Mouse (Mus musculus): ENCODE data around the gene Plekha5. TPM values are rescaled to one million over a fixed set of nuclear protein-coding genes. Genes with fewer than 3 reads are reported as not detected.
"Not testable (repeated sequence)": the region's sequence is repeated elsewhere in the genome, so short reads cannot be mapped to it uniquely, and the experiment has no call there.

Plekha5 gene
- polyA plus RNA-seq, 1 experiment from 2014 or later: 4.8 TPM

GRCm38 (mm10) chr6:140603228-140603944 lies 179.5 kb downstream of the Plekha5 start:
- WGBS (ENCODE audit: insufficient replicate concordance): 49% methylated on average over 8 of the region's 8 CpGs
- H3K9ac ChIP-seq: no peak overlapping the region
- ATAC-seq (ENCODE audit: low read depth) (no peak), DNase-seq (no peak)
- no peaks in the 10 kb centered on the region for H3K27me3 ChIP-seq
- H3K36me3 ChIP-seq: no peaks in the 10 kb centered on the region
- no peaks in the 10 kb centered on the region for H3K4me1 ChIP-seq (replicated peaks)
- no peak overlapping the region for H3K27ac ChIP-seq
- H3K4me3 ChIP-seq (replicated peaks): no peak overlapping the region
- no peak overlapping the region for H3K4me2 ChIP-seq
- no peaks in the 10 kb centered on the region for H3K9me3 ChIP-seq (replicated peaks)

GRCm38 (mm10) chr6:140605173-140605572 lies 181.3 kb downstream of the Plekha5 start:
- H3K27me3 ChIP-seq; H3K4me2 ChIP-seq; H3K9ac ChIP-seq; H3K27ac ChIP-seq; DNase-seq; H3K4me1 ChIP-seq (replicated peaks); ATAC-seq (ENCODE audit: low read depth); H3K9me3 ChIP-seq (replicated peaks); H3K4me3 ChIP-seq (replicated peaks); H3K36me3 ChIP-seq: not testable (repeated sequence)
- 74% methylated on average over 5 of the region's 5 CpGs for WGBS (ENCODE audit: insufficient replicate concordance)

GRCm38 (mm10) chr6:140605732-140606131 lies 181.9 kb downstream of the Plekha5 start:
- no peak overlapping the region for H3K4me2 ChIP-seq
- H3K9me3 ChIP-seq (replicated peaks): no peaks in the 10 kb centered on the region
- H3K27ac ChIP-seq: no peak overlapping the region
- no peaks in the 10 kb centered on the region for H3K27me3 ChIP-seq
- H3K36me3 ChIP-seq: no peaks in the 10 kb centered on the region
- H3K9ac ChIP-seq: no peak overlapping the region
- WGBS (ENCODE audit: insufficient replicate concordance): 64% methylated on average over 3 of the region's 3 CpGs
- no peak for DNase-seq
- H3K4me3 ChIP-seq (replicated peaks): no peak overlapping the region
- ATAC-seq (ENCODE audit: low read depth): no peak
- no peaks in the 10 kb centered on the region for H3K4me1 ChIP-seq (replicated peaks)

- no peak for DNase-seq
- H3K9me3 ChIP-seq (replicated peaks): no peaks in the 10 kb centered on the region
- H3K4me3 ChIP-seq (replicated peaks): no peak overlapping the region
- no peak overlapping the region for H3K9ac ChIP-seq
- H3K27ac ChIP-seq: no peak overlapping the region
- H3K36me3 ChIP-seq: no peaks in the 10 kb centered on the region
- ATAC-seq (ENCODE audit: low read depth): no peak
- no peaks in the 10 kb centered on the region for H3K4me1 ChIP-seq (replicated peaks)
- H3K4me2 ChIP-seq: no peak overlapping the region
- 72% methylated on average over 10 of the region's 10 CpGs for WGBS (ENCODE audit: insufficient replicate concordance)
- H3K27me3 ChIP-seq: no peaks in the 10 kb centered on the region
Observed at GRCm38 (mm10) chr6:140606534-140606933, 182.7 kb downstream of the Plekha5 start.

- WGBS (ENCODE audit: insufficient replicate concordance): 76% methylated on average over 6 of the region's 6 CpGs
- no peaks in the 10 kb centered on the region for H3K4me1 ChIP-seq (replicated peaks)
- H3K4me3 ChIP-seq (replicated peaks): no peak overlapping the region
- H3K36me3 ChIP-seq: no peaks in the 10 kb centered on the region
- no peak overlapping the region for H3K4me2 ChIP-seq
- no peak overlapping the region for H3K9ac ChIP-seq
- H3K27ac ChIP-seq: no peak overlapping the region
- DNase-seq (no peak), ATAC-seq (ENCODE audit: low read depth) (no peak)
- no peaks in the 10 kb centered on the region for H3K27me3 ChIP-seq
- H3K9me3 ChIP-seq (replicated peaks): no peaks in the 10 kb centered on the region
Observed at GRCm38 (mm10) chr6:140608666-140609065, 184.8 kb downstream of the Plekha5 start.

- H3K4me3 ChIP-seq (replicated peaks): no peak overlapping the region
- H3K27me3 ChIP-seq: no peaks in the 10 kb centered on the region
- no peak overlapping the region for H3K9ac ChIP-seq
- DNase-seq (no peak), ATAC-seq (ENCODE audit: low read depth) (no peak)
- no peaks in the 10 kb centered on the region for H3K4me1 ChIP-seq (replicated peaks)
- H3K4me2 ChIP-seq: no peak overlapping the region
- no peak overlapping the region for H3K27ac ChIP-seq
- 60% methylated on average over 4 of the region's 4 CpGs for WGBS (ENCODE audit: insufficient replicate concordance)
- no peaks in the 10 kb centered on the region for H3K36me3 ChIP-seq
- no peaks in the 10 kb centered on the region for H3K9me3 ChIP-seq (replicated peaks)
Observed at GRCm38 (mm10) chr6:140609533-140609932, 185.7 kb downstream of the Plekha5 start.

GRCm38 (mm10) chr6:140610117-140610516 lies 186.3 kb downstream of the Plekha5 start:
- ATAC-seq (ENCODE audit: low read depth) (no peak), DNase-seq (no peak)
- no peak overlapping the region for H3K4me2 ChIP-seq
- no peak overlapping the region for H3K4me3 ChIP-seq (replicated peaks)
- no peaks in the 10 kb centered on the region for H3K27me3 ChIP-seq
- H3K9me3 ChIP-seq (replicated peaks): no peaks in the 10 kb centered on the region
- no peaks in the 10 kb centered on the region for H3K4me1 ChIP-seq (replicated peaks)
- no peak overlapping the region for H3K27ac ChIP-seq
- no peak overlapping the region for H3K9ac ChIP-seq
- WGBS (ENCODE audit: insufficient replicate concordance): 77% methylated on average over 5 of the region's 5 CpGs
- H3K36me3 ChIP-seq: no peaks in the 10 kb centered on the region

GRCm38 (mm10) chr6:140611282-140611681 lies 187.4 kb downstream of the Plekha5 start:
- no peak overlapping the region for H3K9ac ChIP-seq
- H3K4me3 ChIP-seq (replicated peaks): no peak overlapping the region
- no peak overlapping the region for H3K27ac ChIP-seq
- WGBS (ENCODE audit: insufficient replicate concordance): 75% methylated on average over 4 of the region's 4 CpGs
- no peak for ATAC-seq (ENCODE audit: low read depth)
- no peaks in the 10 kb centered on the region for H3K27me3 ChIP-seq
- H3K4me1 ChIP-seq (replicated peaks): no peaks in the 10 kb centered on the region
- DNase-seq: no peak
- H3K4me2 ChIP-seq: no peak overlapping the region
- no peaks in the 10 kb centered on the region for H3K36me3 ChIP-seq
- no peaks in the 10 kb centered on the region for H3K9me3 ChIP-seq (replicated peaks)

- Histone ChIP-seq H3K36me3 (no peaks in the 10 kb centered on the region), H3K4me2 (no peak overlapping the region), H3K27me3 (no peaks in the 10 kb centered on the region), H3K27ac (no peak overlapping the region), H3K9me3 (replicated peaks) (no peaks in the 10 kb centered on the region), H3K9ac (no peak overlapping the region), H3K4me1 (replicated peaks) (no peaks in the 10 kb centered on the region), H3K4me3 (replicated peaks) (no peak overlapping the region)
- DNase-seq: no peak
- WGBS (ENCODE audit: insufficient replicate concordance): 72% methylated on average over 13 of the region's 13 CpGs
- ATAC-seq (ENCODE audit: low read depth): no peak
Observed at GRCm38 (mm10) chr6:140611893-140612473, 188.1 kb downstream of the Plekha5 start.

GRCm38 (mm10) chr6:140613822-140614221 lies 190.0 kb downstream of the Plekha5 start:
- Histone ChIP-seq H3K36me3 (no peaks in the 10 kb centered on the region), H3K27me3 (no peaks in the 10 kb centered on the region), H3K9ac (no peak overlapping the region), H3K4me3 (replicated peaks) (no peak overlapping the region), H3K4me1 (replicated peaks) (no peaks in the 10 kb centered on the region), H3K9me3 (replicated peaks) (no peaks in the 10 kb centered on the region), H3K27ac (no peak overlapping the region), H3K4me2 (no peak overlapping the region)
- 63% methylated on average over 3 of the region's 3 CpGs for WGBS (ENCODE audit: insufficient replicate concordance)
- no peak for DNase-seq
- ATAC-seq (ENCODE audit: low read depth): no peak

GRCm38 (mm10) chr6:140614711-140615110 lies 190.9 kb downstream of the Plekha5 start:
- H3K27me3 ChIP-seq: no peaks in the 10 kb centered on the region
- H3K9ac ChIP-seq: no peak overlapping the region
- ATAC-seq (ENCODE audit: low read depth): no peak
- no peak overlapping the region for H3K4me3 ChIP-seq (replicated peaks)
- no peak overlapping the region for H3K4me2 ChIP-seq
- no peaks in the 10 kb centered on the region for H3K9me3 ChIP-seq (replicated peaks)
- no peak for DNase-seq
- H3K36me3 ChIP-seq: no peaks in the 10 kb centered on the region
- H3K27ac ChIP-seq: no peak overlapping the region
- WGBS (ENCODE audit: insufficient replicate concordance): 68% methylated on average over 11 of the region's 11 CpGs
- 0 out of 2 replicates have a peak, but pooled peaks cover 3% of the 10 kb centered on the region for H3K4me1 ChIP-seq (replicated peaks)

Measured in liver, embryonic 13.5 days (tissue).